Mouse (Mus musculus) ES-E14 (cell line): Measurements from ENCODE around the gene Dapk3.
"Not testable (repeated sequence)": the region's sequence is repeated elsewhere in the genome, so short reads cannot be mapped to it uniquely, and the experiment has no call there.

Experiments
- CHD2 ChIP-seq: IDR thresholded peaks from 2 replicates; pipeline ENCODE4 v1.6.1; 2014; ENCODE audit warnings: mild to moderate bottlenecking, low read depth, low read length, inconsistent platforms
- ZC3H11A ChIP-seq: IDR thresholded peaks from 2 replicates; pipeline ENCODE4 v1.6.1; 2012; ENCODE audit warnings: low read depth, mild to moderate bottlenecking, inconsistent platforms, low read length, borderline replicate concordance

DNA sequence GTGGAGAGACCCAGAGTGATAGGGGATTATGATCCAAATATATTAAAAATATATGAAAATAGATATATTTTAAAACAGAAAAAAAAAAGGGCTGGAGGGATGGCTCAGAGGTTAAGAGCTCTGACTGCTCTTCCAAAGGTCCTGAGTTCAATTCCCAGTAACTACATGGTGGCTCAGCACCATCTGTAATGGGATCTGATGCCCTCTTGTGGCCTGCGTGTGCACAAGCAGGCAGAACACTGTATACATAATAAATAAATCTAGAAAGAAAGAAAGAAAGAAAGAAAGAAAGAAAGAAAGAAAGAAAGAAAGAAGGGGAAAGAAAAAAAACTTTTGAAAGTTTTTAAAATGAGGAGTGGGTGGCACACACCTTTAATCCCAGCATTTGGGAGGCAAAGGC lies 34.5 kb downstream of the Dapk3 start:
- not testable (repeated sequence) for TF ChIP-seq ZC3H11A, CHD2
